Mouse (Mus musculus) MEL-GATA-1-ER (cell line): ENCODE measurements around the gene Kcng3.
A peak's percentile ranks its signal among the peaks of the same experiment; 100 is the strongest.

Experiments
- DNase-seq: peaks from one replicate; pipeline ENCODE4 v3.0.0-alpha.2; 2012; ENCODE audit warnings: low read depth; ENCODE audit errors: extremely low read depth

Gene Kcng3

GRCm38 (mm10) chr17:83555836-83556235 lies 75.9 kb downstream of the Kcng3 start:
- no peak for DNase-seq

- DNase-seq, result no peak
These were observed 76.7 kb downstream of the Kcng3 start for GRCm38 (mm10) chr17:83554997-83555396.

- peak; percentile 49 for DNase-seq
These were observed 83.0 kb downstream of the Kcng3 start for GRCm38 (mm10) chr17:83548501-83549233.

- DNase-seq, result no peak
These were observed 84.5 kb downstream of the Kcng3 start for GRCm38 (mm10) chr17:83547145-83547544.

GRCm38 (mm10) chr17:83545756-83546742 lies 85.6 kb downstream of the Kcng3 start:
- DNase-seq, result no peak

- no peak for DNase-seq
These were observed 86.4 kb downstream of the Kcng3 start for GRCm38 (mm10) chr17:83545259-83545658.

GRCm38 (mm10) chr17:83542424-83542823 lies 89.3 kb downstream of the Kcng3 start:
- DNase-seq, result no peak

- no peak for DNase-seq
These were observed 92.2 kb downstream of the Kcng3 start for GRCm38 (mm10) chr17:83539262-83540037.

- no peak for DNase-seq
These were observed 93.0 kb downstream of the Kcng3 start for GRCm38 (mm10) chr17:83538694-83539093.

- no peak for DNase-seq
These were observed 93.6 kb downstream of the Kcng3 start for GRCm38 (mm10) chr17:83538141-83538540.
